Mouse (Mus musculus): ENCODE measurements at regions not wholly inside any gene's neighbourhood (a gene's known extent, or its start where the extent isn't known, plus 50 kb on each side); places are given as distances from the start of the nearest gene placed in this dataset.

- peak; percentile 44 to 51 for DNase-seq (ENCODE audit: low spot score in 2 of 2)
Measured at GRCm38 (mm10) chr15:27405721-27406161, 60.7 kb upstream of the Ank start.

GRCm38 (mm10) chr15:27409856-27410255 is 56.6 kb upstream of the Ank start:
- DNase-seq (ENCODE audit: low spot score in 2 of 2) = no peak

GRCm38 (mm10) chr15:27412304-27412703 is 54.2 kb upstream of the Ank start:
- no peak for DNase-seq (ENCODE audit: low spot score in 2 of 2)

DNA sequence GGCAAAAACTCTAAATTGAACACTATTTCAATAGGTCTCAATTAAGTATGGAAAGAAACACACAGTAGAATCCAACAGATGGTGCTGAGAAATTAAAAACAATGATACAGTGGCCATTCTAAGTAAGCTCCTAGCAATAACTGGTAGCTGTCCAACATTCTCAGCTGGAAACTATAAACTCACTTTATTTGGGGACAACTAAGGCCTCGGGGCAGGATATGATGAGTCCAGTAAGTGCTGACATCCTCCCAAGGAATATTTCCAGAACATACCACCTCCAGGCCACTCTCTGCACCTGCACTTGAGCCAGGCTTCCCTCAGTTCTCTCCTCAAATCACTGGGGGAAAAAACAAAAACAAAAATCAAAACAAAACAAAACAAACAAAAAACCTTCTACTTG is 53.7 kb upstream of the Ank start:
- no peak for DNase-seq (ENCODE audit: low spot score in 2 of 2)

DNA sequence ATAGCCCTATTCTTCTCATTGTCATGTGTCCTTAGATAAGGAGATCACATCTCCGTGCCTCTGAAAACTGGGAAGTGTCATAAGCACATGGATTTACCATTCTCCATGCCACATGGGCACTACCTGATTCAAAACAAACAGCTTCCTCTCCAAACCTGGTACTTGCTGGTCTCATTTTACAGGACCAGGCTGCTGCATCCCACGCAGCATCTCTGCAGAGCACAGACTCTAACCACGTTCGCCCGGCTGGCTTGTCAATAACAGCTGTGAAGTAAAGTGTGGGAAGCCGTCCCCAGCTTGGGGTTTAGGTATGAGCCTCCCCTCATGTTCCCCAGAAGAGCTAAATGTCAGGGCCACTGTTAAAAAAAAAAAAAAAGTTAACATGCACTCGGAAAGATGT is 53.0 kb upstream of the Ank start:
- peak; percentile 18 to 20 for DNase-seq (ENCODE audit: low spot score in 2 of 2)

GRCm38 (mm10) chr15:27414819-27415218 is 51.7 kb upstream of the Ank start:
- no peak for DNase-seq (ENCODE audit: low spot score in 2 of 2)
